Mouse (Mus musculus) myocyte (in vitro differentiated cells): Measurements from ENCODE around the gene Klhl6.

Source experiments
- CEBPB ChIP-seq: IDR thresholded peaks from 2 replicates; pipeline ENCODE4 v1.6.1; 2011; ENCODE audit warnings: mild to moderate bottlenecking, moderate library complexity; ENCODE audit not compliant: poor library complexity, insufficient read depth, severe bottlenecking
- E2F4 ChIP-seq: IDR thresholded peaks from one replicate; pipeline ENCODE4 v1.6.1; 2011; ENCODE audit warnings: mild to moderate bottlenecking, control low read depth, moderate library complexity; ENCODE audit not compliant: insufficient read depth
- MAX ChIP-seq: IDR thresholded peaks from one replicate; pipeline ENCODE4 v1.6.1; 2011; ENCODE audit warnings: low read depth, mild to moderate bottlenecking, control low read depth
- MYOD1 ChIP-seq, 3 experiments: IDR thresholded peaks; one replicate each; pipeline ENCODE4 v1.6.1; 2011; ENCODE audit warnings: control low read depth in 2 of 3, low read depth in 2 of 3, mild to moderate bottlenecking in 2 of 3, moderate library complexity in 1 of 3; ENCODE audit not compliant: insufficient read length in 2 of 3, control insufficient read depth in 1 of 3
- MYOG ChIP-seq, 3 experiments: IDR thresholded peaks; one replicate each; pipeline ENCODE4 v1.6.1; 2011; ENCODE audit warnings: control low read depth in 2 of 3, low read depth in 2 of 3, mild to moderate bottlenecking in 2 of 3; ENCODE audit not compliant: insufficient read length in 2 of 3, control insufficient read depth in 1 of 3, insufficient read depth in 1 of 3
- POLR2A ChIP-seq: IDR thresholded peaks from one replicate; pipeline ENCODE4 v1.6.1; 2011; ENCODE audit warnings: low read depth, mild to moderate bottlenecking, control low read depth, moderate library complexity; ENCODE audit not compliant: insufficient read length
- POLR2AphosphoS2 ChIP-seq: IDR thresholded peaks from one replicate; pipeline ENCODE4 v1.6.1; 2011; ENCODE audit warnings: low read depth, control low read depth; ENCODE audit not compliant: insufficient read length
- REST ChIP-seq: IDR thresholded peaks from one replicate; pipeline ENCODE4 v1.6.1; 2011; ENCODE audit warnings: mild to moderate bottlenecking, control low read depth, moderate library complexity; ENCODE audit not compliant: insufficient read depth, insufficient read length
- SRF ChIP-seq: IDR thresholded peaks from one replicate; pipeline ENCODE4 v1.6.1; 2011; ENCODE audit warnings: low read depth; ENCODE audit not compliant: control insufficient read depth, insufficient read length
- TCF12 ChIP-seq: IDR thresholded peaks from one replicate; pipeline ENCODE4 v1.6.1; 2011; ENCODE audit warnings: mild to moderate bottlenecking, control low read depth; ENCODE audit not compliant: poor library complexity, insufficient read depth, severe bottlenecking
- TCF3 ChIP-seq: IDR thresholded peaks from one replicate; pipeline ENCODE4 v1.6.1; 2011; ENCODE audit warnings: low read depth, control low read depth; ENCODE audit not compliant: insufficient read length
- USF1 ChIP-seq: IDR thresholded peaks from one replicate; pipeline ENCODE4 v1.6.1; 2011; ENCODE audit warnings: low read depth, mild to moderate bottlenecking, control low read depth, moderate library complexity

DNA sequence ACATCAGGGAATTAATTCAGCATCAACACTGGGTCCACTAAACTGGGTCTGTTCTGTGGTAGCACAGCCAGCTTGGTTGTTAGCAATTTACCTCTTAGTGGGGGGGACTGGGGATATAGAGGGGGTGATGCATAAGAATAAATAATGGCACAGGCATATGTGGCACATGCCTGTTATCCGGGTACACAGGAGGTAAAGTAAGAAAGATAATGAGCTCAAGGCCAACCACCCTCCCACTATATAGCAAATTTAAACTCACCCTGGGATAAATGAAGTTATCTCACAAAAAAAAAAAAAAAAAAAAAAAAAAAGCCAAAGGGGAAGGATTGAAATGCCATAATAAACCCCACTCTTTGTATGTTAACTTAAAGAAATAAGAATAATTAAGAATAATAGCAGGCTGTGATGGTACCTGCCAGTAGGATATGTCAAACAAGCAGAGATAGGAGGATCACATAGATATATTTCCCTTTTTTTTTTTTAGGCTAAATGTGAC, 14.9 kb downstream of the Klhl6 start:
- TF ChIP-seq MYOG (IDR thresholded peaks at IDR 0.05; ENCODE audit: control insufficient read depth in 1 of 3, insufficient read depth in 1 of 3, insufficient read length in 2 of 3, low read depth in 2 of 3) = no peak
- TF ChIP-seq POLR2A = no peak
- TF ChIP-seq TCF3 = no peak
- no peak for TF ChIP-seq TCF12
- TF ChIP-seq MAX = no peak
- TF ChIP-seq USF1 = no peak
- TF ChIP-seq MYOD1 (IDR thresholded peaks at IDR 0.05; ENCODE audit: control insufficient read depth in 1 of 3, insufficient read length in 2 of 3, low read depth in 2 of 3) = no peak
- TF ChIP-seq POLR2AphosphoS2 = no peak
- no peak for TF ChIP-seq E2F4
- TF ChIP-seq CEBPB = no peak
- no peak for TF ChIP-seq REST
- no peak for TF ChIP-seq SRF
